Mouse (Mus musculus) intestine, embryonic 16.5 days (tissue): Measurements from ENCODE around the gene Syt17. TPM values are rescaled to one million over a fixed set of nuclear protein-coding genes. Genes with fewer than 3 reads are reported as not detected.

ENCODE experiments used
- ATAC-seq: fragments of 200-750 bp; cut with Nextera tagmentation; 2 replicates; pipeline ENCODE4 v1.8.0; 2017; ENCODE audit warnings: moderate TSS enrichment, moderate library complexity
- H3K27ac ChIP-seq: fragments of 300-500 bp; sonication (generic); 2 replicates; pipeline ENCODE4 v1.5.1; 2014; ENCODE audit warnings: mild to moderate bottlenecking, low read length
- H3K27me3 ChIP-seq: fragments of 300-500 bp; sonication (generic); replicated peaks from 2 replicates; pipeline ENCODE4 v1.6.1; 2014; ENCODE audit warnings: low read length, control low read depth, mixed read lengths; ENCODE audit not compliant: control insufficient read depth, insufficient read depth
- H3K36me3 ChIP-seq: fragments of 300-500 bp; sonication (generic); 2 replicates; pipeline ENCODE4 v1.6.1; 2014; ENCODE audit warnings: low read length, control low read depth; ENCODE audit not compliant: control insufficient read depth, insufficient read depth
- H3K4me1 ChIP-seq: fragments of 300-500 bp; sonication (generic); 2 replicates; pipeline ENCODE4 v1.6.1; 2014; ENCODE audit warnings: low read length, control low read depth, mixed read lengths; ENCODE audit not compliant: control insufficient read depth, insufficient read depth
- H3K4me2 ChIP-seq: fragments of 300-500 bp; sonication (generic); 2 replicates; pipeline ENCODE4 v1.6.1; 2014; ENCODE audit warnings: low read depth, low read length, control low read depth
- H3K4me3 ChIP-seq: fragments of 300-500 bp; sonication (generic); 2 replicates; pipeline ENCODE4 v1.5.1; 2014; ENCODE audit warnings: mild to moderate bottlenecking, low read length
- H3K9ac ChIP-seq: fragments of 300-500 bp; sonication (generic); 2 replicates; pipeline ENCODE4 v1.6.1; 2014; ENCODE audit warnings: low read depth, low read length
- H3K9me3 ChIP-seq: fragments of 300-500 bp; sonication (generic); 2 replicates; pipeline ENCODE4 v1.6.1; 2016; ENCODE audit warnings: low read length, control low read depth; ENCODE audit not compliant: control insufficient read depth
- WGBS: fragments of 180-500 bp; shearing (Covaris S2); extraction: QIAGEN DNeasy Blood & Tissue Kit; methylation state at CpG from one replicate; pipeline ENCODE4 v1.1.7; 2014; 5-methylcytosine and 5-hydroxymethylcytosine counted together
- polyA plus RNA-seq: library from polyadenylated mRNA; unstranded; fragments of >200 nt; fragmentation: Nextera tagmentation; extraction: Ambion mirVana; gene quantifications from 2 replicates; pipeline ENCODE4 v1.2.1, GENCODE M21; 2015

Gene Syt17
- polyA plus RNA-seq = 4.6 and 5.1 TPM in 2 replicates

GRCm38 (mm10) chr7:118448134-118448967, at the start of gene Syt17:
TSS of gene Syt17 (minus strand) at chr7:118448222.
- H3K27ac ChIP-seq = no peak within 1 kb of the TSS
- under 1% methylated on average over 55 of the region's 58 CpGs for WGBS
- peak within 1 kb of the TSS; percentile 70 for H3K4me3 ChIP-seq
- 0 out of 2 replicates have a peak, but pooled peaks cover 8% of the 10 kb centered on the region for H3K4me1 ChIP-seq
- peak within 1 kb of the TSS; percentile 98 for H3K4me2 ChIP-seq
- H3K36me3 ChIP-seq = no peaks in the 10 kb centered on the region
- H3K9me3 ChIP-seq = no peaks in the 10 kb centered on the region
- ATAC-seq = peak; percentile 75
- H3K9ac ChIP-seq = peak within 1 kb of the TSS; percentile 68
- H3K27me3 ChIP-seq = no peaks in the 10 kb centered on the region; the same call in 1 of the 2 replicates

GRCm38 (mm10) chr7:118494892-118495579, 47.0 kb upstream of the Syt17 start:
- Histone ChIP-seq H3K9ac (no peak overlapping the region), H3K27ac (no peak overlapping the region), H3K4me2 (no peak overlapping the region), H3K27me3 (no peaks in the 10 kb centered on the region), H3K9me3 (no peaks in the 10 kb centered on the region), H3K4me3 (no peak overlapping the region), H3K4me1 (peaks cover 16% of the 10 kb centered on the region), H3K36me3 (no peaks in the 10 kb centered on the region)
- 72% methylated on average over 4 of the region's 4 CpGs for WGBS
- ATAC-seq = no peak

- Histone ChIP-seq H3K36me3 (no peaks in the 10 kb centered on the region), H3K4me3 (no peak overlapping the region), H3K4me2 (no peak overlapping the region), H3K4me1 (peaks cover 20% of the 10 kb centered on the region), H3K27me3 (no peaks in the 10 kb centered on the region), H3K27ac (no peak overlapping the region), H3K9me3 (no peaks in the 10 kb centered on the region), H3K9ac (no peak overlapping the region)
- WGBS = 86% methylated on average over 9 of the region's 9 CpGs
- ATAC-seq = no peak
Observed at GRCm38 (mm10) chr7:118493892-118494291, 45.9 kb upstream of the Syt17 start.

- Histone ChIP-seq H3K4me1 (peaks cover 33% of the 10 kb centered on the region), H3K9me3 (no peaks in the 10 kb centered on the region)
- WGBS = under 1% methylated on average over 55 of the region's 55 CpGs
Observed at GRCm38 (mm10) chr7:118491431-118492147, 43.6 kb upstream of the Syt17 start, which contains the start of gene Itpripl2. TSS of gene Itpripl2 (minus strand) at chr7:118491975.

GRCm38 (mm10) chr7:118490666-118491430, 42.8 kb upstream of the Syt17 start:
- no peaks in the 10 kb centered on the region for H3K36me3 ChIP-seq
- peaks cover 33% of the 10 kb centered on the region for H3K4me1 ChIP-seq
- H3K4me3 ChIP-seq = peak overlapping the region; percentile 82
- H3K9ac ChIP-seq = peak overlapping the region; percentile 99
- H3K27ac ChIP-seq = peak overlapping the region; percentile 93
- H3K9me3 ChIP-seq = no peaks in the 10 kb centered on the region
- no peaks in the 10 kb centered on the region for H3K27me3 ChIP-seq
- H3K4me2 ChIP-seq = peak overlapping the region; percentile 80
- WGBS = 8% methylated on average over 67 of the region's 67 CpGs
- peak; percentile 53 for ATAC-seq

More at GRCm38 (mm10) chr7:118491431-118492147, 43.6 kb upstream of the Syt17 start, which contains the start of gene Itpripl2:
- peak within 1 kb of the TSS; percentile 80 for H3K4me2 ChIP-seq
- H3K36me3 ChIP-seq = no peaks in the 10 kb centered on the region
- H3K27me3 ChIP-seq = no peaks in the 10 kb centered on the region
- peak within 1 kb of the TSS; percentile 99 for H3K9ac ChIP-seq
- ATAC-seq = peak; percentile 88
- H3K4me3 ChIP-seq = peak within 1 kb of the TSS; percentile 82
- H3K27ac ChIP-seq = peak within 1 kb of the TSS; percentile 93

GRCm38 (mm10) chr7:118489706-118490665, 42.0 kb upstream of the Syt17 start:
- 49% methylated on average over 57 of the region's 57 CpGs for WGBS
- Histone ChIP-seq H3K9me3 (no peaks in the 10 kb centered on the region), H3K27ac (no peak overlapping the region), H3K4me1 (peaks cover 33% of the 10 kb centered on the region), H3K9ac (peak overlapping the region; percentile 99), H3K4me2 (peak overlapping the region; percentile 80), H3K27me3 (no peaks in the 10 kb centered on the region), H3K36me3 (no peaks in the 10 kb centered on the region), H3K4me3 (peak overlapping the region; percentile 82)
- ATAC-seq = no peak

- no peak for ATAC-seq
- Histone ChIP-seq H3K36me3 (no peaks in the 10 kb centered on the region), H3K27ac (peak overlapping the region; percentile 10; the same call in 1 of the 2 replicates), H3K4me3 (peak overlapping the region; percentile 8), H3K9me3 (no peaks in the 10 kb centered on the region), H3K9ac (0 out of 2 replicates have a peak overlapping the region, but pooled peaks have one; percentile 2), H3K4me2 (peak overlapping the region; percentile 44), H3K27me3 (no peaks in the 10 kb centered on the region), H3K4me1 (peaks cover 33% of the 10 kb centered on the region)
- 30% methylated on average over 8 of the region's 8 CpGs for WGBS
Observed at GRCm38 (mm10) chr7:118488060-118488664, 40.1 kb upstream of the Syt17 start.
